Comparison of ENCODE assay signal across 7 mouse cellular contexts in genomic region chr16:18249364-18249967, GRCm38 (mm10). TPM values are rescaled to one million over a fixed set of nuclear protein-coding genes. Genes with fewer than 3 reads are reported as not detected.
DNase-seq lines count a peak whose midpoint lies in the region; ATAC-seq and TF ChIP-seq lines count a peak whose summit lies in the region.

No protein-coding gene starts in this region.

- H3K4me2 ChIP-seq in hindbrain, embryonic 12.5 days (replicated peaks) = peak overlapping the region; percentile 88

- TF ChIP-seq CTCF in G1E (IDR thresholded peaks at IDR 0.05; ENCODE audit: low read depth, low read length) = no peak
- TF ChIP-seq CTCF in bone marrow, adult 2 months (IDR thresholded peaks at IDR 0.05; ENCODE audit: control insufficient read depth, insufficient read depth, low read length) = no peak

- 2% methylated on average over 27 of the region's 27 CpGs for WGBS in bone marrow, adult 2 months
- WGBS in hindbrain, embryonic 12.5 days = 9% methylated on average over 27 of the region's 27 CpGs

- DNase-seq in G1E (ENCODE audit: low spot score) = peak; percentile 81
- DNase-seq in left cerebral cortex, postnatal 25 days (ENCODE audit: low spot score in 2 of 2) = peak; percentile 48 to 55
- DNase-seq in right cerebral cortex, postnatal 4 days = peak; percentile 47

- peak; percentile 55; the same call in 1 of the 2 replicates for TF ChIP-seq POLR2A in bone marrow, adult 2 months (IDR thresholded peaks at IDR 0.05; ENCODE audit: borderline replicate concordance, control insufficient read depth, low read depth, low read length)

- H3K4me1 ChIP-seq in G1E (ENCODE audit: insufficient read depth, low read depth, low read length) = peaks cover 76% of the 10 kb centered on the region
- peaks cover 5% of the 10 kb centered on the region for H3K4me1 ChIP-seq in bone marrow, adult 2 months (ENCODE audit: control insufficient read depth, insufficient read depth, low read length)
- peaks cover 69% of the 10 kb centered on the region for H3K4me1 ChIP-seq in erythroblast, embryonic 14.5 days (ENCODE audit: control insufficient read depth)
- H3K4me1 ChIP-seq in hindbrain, embryonic 12.5 days = peaks cover 38% of the 10 kb centered on the region
- peaks cover 73% of the 10 kb centered on the region for H3K4me1 ChIP-seq in megakaryocyte, embryonic 14.5 days

- peaks cover 81% of the 10 kb centered on the region for H3K36me3 ChIP-seq in G1E (replicated peaks)
- H3K36me3 ChIP-seq in erythroblast, embryonic 14.5 days (ENCODE audit: control insufficient read depth) = peaks cover 80% of the 10 kb centered on the region
- H3K36me3 ChIP-seq in hindbrain, embryonic 12.5 days = peaks cover 63% of the 10 kb centered on the region
- H3K36me3 ChIP-seq in megakaryocyte, embryonic 14.5 days (replicated peaks; ENCODE audit: low read length) = peaks cover 74% of the 10 kb centered on the region

- intact Hi-C loops in left cerebral cortex, postnatal 25 days (cut with DNase I) = no loop called here

- peak overlapping the region; percentile 95 for H3K4me3 ChIP-seq in G1E (ENCODE audit: low read depth, low read length)
- peak overlapping the region; percentile 100 for H3K4me3 ChIP-seq in bone marrow, adult 2 months (replicated peaks; ENCODE audit: control insufficient read depth, low read depth, low read length)
- H3K4me3 ChIP-seq in erythroblast, embryonic 14.5 days (replicated peaks) = peak overlapping the region; percentile 79
- peak overlapping the region; percentile 86 for H3K4me3 ChIP-seq in hindbrain, embryonic 12.5 days
- H3K4me3 ChIP-seq in megakaryocyte, embryonic 14.5 days (replicated peaks) = peak overlapping the region; percentile 99

- H3K9ac ChIP-seq in hindbrain, embryonic 12.5 days = peak overlapping the region; percentile 89

- H3K27ac ChIP-seq in bone marrow, adult 2 months (ENCODE audit: control insufficient read depth, insufficient read depth, low read depth, low read length, poor library complexity) = peak overlapping the region; percentile 84
- peak overlapping the region; percentile 92 for H3K27ac ChIP-seq in hindbrain, embryonic 12.5 days

- no peaks in the 10 kb centered on the region for H3K27me3 ChIP-seq in G1E (ENCODE audit: insufficient read depth, low read length)
- no peaks in the 10 kb centered on the region for H3K27me3 ChIP-seq in erythroblast, embryonic 14.5 days (ENCODE audit: control insufficient read depth)
- no peaks in the 10 kb centered on the region for H3K27me3 ChIP-seq in hindbrain, embryonic 12.5 days
- no peaks in the 10 kb centered on the region for H3K27me3 ChIP-seq in megakaryocyte, embryonic 14.5 days (replicated peaks)

- peak; percentile 42; the same call in 1 of the 2 replicates for ATAC-seq in G1E (ENCODE audit: extremely low read depth, insufficient number of reproducible peaks, low FRiP score, poor library complexity, severe bottlenecking)
- ATAC-seq in hindbrain, embryonic 12.5 days (ENCODE audit: low FRiP score) = peak; percentile 36

- H3K9me3 ChIP-seq in G1E (replicated peaks) = no peaks in the 10 kb centered on the region
- no peaks in the 10 kb centered on the region for H3K9me3 ChIP-seq in erythroblast, embryonic 14.5 days (ENCODE audit: control insufficient read depth, low read length)
- no peaks in the 10 kb centered on the region for H3K9me3 ChIP-seq in hindbrain, embryonic 12.5 days (replicated peaks)
- H3K9me3 ChIP-seq in megakaryocyte, embryonic 14.5 days = no peaks in the 10 kb centered on the region

RNA-seq across cellular contexts. Expression of gene Ranbp1, which starts 0.9 kb away (rescaled TPM):
- total RNA-seq in G1E (2014; fragmentation: Nextera tagmentation) (543 and 645 TPM in 2 replicates), G1E (2017) (405 and 431 TPM in 2 replicates)
- polyA plus RNA-seq in G1E (2012) = 1,262 and 1,589 TPM in 2 replicates
- 90.1 and 125 TPM in 2 replicates for polyA plus RNA-seq in bone marrow, adult 2 months (2011; ENCODE audit: insufficient read depth, insufficient read length, low replicate concordance, missing spikeins)
- 72.2 and 86.6 TPM in 2 replicates for polyA plus RNA-seq in erythroblast, embryonic 14.5 days (2012)
- 675 and 701 TPM in 2 replicates for polyA plus RNA-seq in hindbrain, embryonic 12.5 days (2016; fragmentation: Nextera tagmentation; extraction: Ambion mirVana)
- 10 to 100 TPM; 84.7 to 92.5 TPM for total RNA-seq in left cerebral cortex, postnatal 25 days (2021)
- 283 and 648 TPM in 2 replicates for polyA plus RNA-seq in megakaryocyte, embryonic 14.5 days (2012; ENCODE audit: insufficient read depth, low replicate concordance)

RNA-seq across cellular contexts. Expression of gene Trmt2a, which starts 1.0 kb away (rescaled TPM):
- total RNA-seq in G1E (2014; fragmentation: Nextera tagmentation) (72.5 and 76.6 TPM in 2 replicates), G1E (2017) (107 and 122 TPM in 2 replicates)
- 86.8 and 91.4 TPM in 2 replicates for polyA plus RNA-seq in G1E (2012)
- polyA plus RNA-seq in bone marrow, adult 2 months (2011; ENCODE audit: insufficient read depth, insufficient read length, low replicate concordance, missing spikeins) = 62.6 and 104 TPM in 2 replicates
- polyA plus RNA-seq in erythroblast, embryonic 14.5 days (2012) = 3.7 and 3.8 TPM in 2 replicates
- polyA plus RNA-seq in hindbrain, embryonic 12.5 days (2016; fragmentation: Nextera tagmentation; extraction: Ambion mirVana) = 99.6 and 102 TPM in 2 replicates
- 10 to 100 TPM; 48.0 to 52.9 TPM for total RNA-seq in left cerebral cortex, postnatal 25 days (2021)
- polyA plus RNA-seq in megakaryocyte, embryonic 14.5 days (2012; ENCODE audit: insufficient read depth, low replicate concordance) = 3.9 and 21.7 TPM in 2 replicates

RNA-seq across cellular contexts. Expression of gene Gm49776, which starts 8.7 kb away (rescaled TPM):
- total RNA-seq in G1E (2014; fragmentation: Nextera tagmentation) (not detected in 2 replicates), G1E (2017) (0.35 TPM in 1 of 2 replicates, not detected in the other)
- not detected in 2 replicates for polyA plus RNA-seq in G1E (2012)
- polyA plus RNA-seq in bone marrow, adult 2 months (2011; ENCODE audit: insufficient read depth, insufficient read length, low replicate concordance, missing spikeins) = not detected in 2 replicates
- polyA plus RNA-seq in erythroblast, embryonic 14.5 days (2012) = not detected in 2 replicates
- 1.7 and 3.9 TPM in 2 replicates for polyA plus RNA-seq in hindbrain, embryonic 12.5 days (2016; fragmentation: Nextera tagmentation; extraction: Ambion mirVana)
- 1 to 10 TPM in 1 of 2 experiments, not detected in 1; 1.5 TPM for total RNA-seq in left cerebral cortex, postnatal 25 days (2021)
- polyA plus RNA-seq in megakaryocyte, embryonic 14.5 days (2012; ENCODE audit: insufficient read depth, low replicate concordance) = 1.3 TPM in 1 of 2 replicates, not detected in the other

RNA-seq across cellular contexts. Expression of gene Zdhhc8, which starts 14.5 kb away (rescaled TPM):
- total RNA-seq in G1E (2014; fragmentation: Nextera tagmentation) (0.45 and 1.5 TPM in 2 replicates), G1E (2017) (0.46 and 0.71 TPM in 2 replicates)
- polyA plus RNA-seq in G1E (2012) = 4.7 and 5.7 TPM in 2 replicates
- polyA plus RNA-seq in bone marrow, adult 2 months (2011; ENCODE audit: insufficient read depth, insufficient read length, low replicate concordance, missing spikeins) = 3.6 and 11.7 TPM in 2 replicates
- 0.20 and 0.31 TPM in 2 replicates for polyA plus RNA-seq in erythroblast, embryonic 14.5 days (2012)
- polyA plus RNA-seq in hindbrain, embryonic 12.5 days (2016; fragmentation: Nextera tagmentation; extraction: Ambion mirVana) = 19.4 TPM in 2 replicates
- total RNA-seq in left cerebral cortex, postnatal 25 days (2021) = 100 to 1,000 TPM; 140 to 144 TPM
- polyA plus RNA-seq in megakaryocyte, embryonic 14.5 days (2012; ENCODE audit: insufficient read depth, low replicate concordance) = 18.6 and 41.2 TPM in 2 replicates

RNA-seq across cellular contexts. Expression of gene Ccdc188, which starts 31.8 kb away (rescaled TPM):
- total RNA-seq in G1E (2014; fragmentation: Nextera tagmentation) (not detected in 2 replicates), G1E (2017) (not detected in 2 replicates)
- not detected in 2 replicates for polyA plus RNA-seq in G1E (2012)
- polyA plus RNA-seq in bone marrow, adult 2 months (2011; ENCODE audit: insufficient read depth, insufficient read length, low replicate concordance, missing spikeins) = not detected in 2 replicates
- not detected in 2 replicates for polyA plus RNA-seq in erythroblast, embryonic 14.5 days (2012)
- polyA plus RNA-seq in hindbrain, embryonic 12.5 days (2016; fragmentation: Nextera tagmentation; extraction: Ambion mirVana) = not detected in 2 replicates
- total RNA-seq in left cerebral cortex, postnatal 25 days (2021) = not detected
- not detected in 2 replicates for polyA plus RNA-seq in megakaryocyte, embryonic 14.5 days (2012; ENCODE audit: insufficient read depth, low replicate concordance)

Comparison
In these comparisons a context has a peak if more than half of its experiments do, and no peak if none do; other contexts are left out.
1. Peak in every context shown above with its lines: DNase-seq, ATAC-seq, H3K4me3 ChIP-seq and H3K27ac ChIP-seq.